Mouse (Mus musculus) olfactory bulb, adult 2 months (tissue): ENCODE data around the gene Paqr3.

Experiments used
- CTCF ChIP-seq: fragments of 200-500 bp; IDR thresholded peaks from 2 replicates; pipeline ENCODE4 v1.5.1; 2012; ENCODE audit warnings: low read depth, mild to moderate bottlenecking, low read length, moderate library complexity; ENCODE audit not compliant: insufficient read depth
- POLR2A ChIP-seq: fragments of 200-500 bp; IDR thresholded peaks from 2 replicates; pipeline ENCODE4 v1.6.1; 2012; ENCODE audit warnings: mild to moderate bottlenecking, low read depth, low read length, moderate library complexity; ENCODE audit not compliant: insufficient read depth

GRCm38 (mm10) chr5:97129589-97129988 lies 18.2 kb upstream of the Paqr3 start:
- no peak for TF ChIP-seq CTCF
- TF ChIP-seq POLR2A: no peak
